Mouse (Mus musculus) ovary, postnatal 10 days (tissue): ENCODE measurements at regions not wholly inside any gene's neighbourhood (a gene's known extent, or its start where the extent isn't known, plus 50 kb on each side); places are given as distances from the start of the nearest gene placed in this dataset.

Source experiments
- DNase-seq: peaks from one replicate; pipeline ENCODE4 v3.0.0; 2022; ENCODE audit warnings: low spot score

DNA sequence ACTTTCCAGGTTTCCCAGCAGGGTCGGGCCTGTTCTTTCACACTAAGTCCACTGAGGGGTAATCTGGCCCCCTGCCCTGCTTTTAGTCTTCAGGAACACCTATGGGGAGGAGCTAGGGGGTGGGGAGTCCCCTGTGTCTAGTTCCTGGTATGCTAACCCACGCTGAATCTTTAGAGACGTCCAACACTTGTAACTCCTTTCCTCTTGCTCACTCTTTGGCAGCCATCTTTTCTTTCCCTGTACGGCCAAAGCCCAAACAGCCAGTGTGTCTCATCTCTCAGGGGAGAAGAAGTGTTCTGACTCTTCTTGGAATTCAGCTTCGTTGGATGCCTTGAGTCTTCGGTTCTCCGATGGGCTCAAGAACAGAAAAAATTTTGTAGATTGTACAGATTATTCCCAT is 68.4 kb upstream of the Lnx1 start:
- no peak for DNase-seq

DNA sequence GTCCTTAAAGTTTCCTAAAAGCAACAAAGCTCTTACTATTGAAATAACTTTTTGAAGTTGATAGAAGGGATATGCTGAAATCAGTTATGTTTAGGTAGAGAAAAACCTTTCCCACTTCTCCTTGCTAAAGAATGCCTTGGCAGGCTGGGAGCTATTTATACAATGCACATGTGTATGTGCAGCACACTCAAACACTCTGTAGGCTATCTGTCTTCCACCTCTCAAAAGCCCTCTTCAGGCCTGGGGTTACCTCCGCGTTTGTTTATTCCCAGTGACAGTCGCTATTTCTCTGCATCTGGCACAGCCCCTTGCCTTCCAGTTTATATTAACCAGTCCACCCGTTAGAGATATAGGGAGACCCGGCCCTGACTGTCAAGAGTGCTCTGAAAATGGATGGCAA is 66.3 kb upstream of the Lnx1 start:
- no peak for DNase-seq

DNA sequence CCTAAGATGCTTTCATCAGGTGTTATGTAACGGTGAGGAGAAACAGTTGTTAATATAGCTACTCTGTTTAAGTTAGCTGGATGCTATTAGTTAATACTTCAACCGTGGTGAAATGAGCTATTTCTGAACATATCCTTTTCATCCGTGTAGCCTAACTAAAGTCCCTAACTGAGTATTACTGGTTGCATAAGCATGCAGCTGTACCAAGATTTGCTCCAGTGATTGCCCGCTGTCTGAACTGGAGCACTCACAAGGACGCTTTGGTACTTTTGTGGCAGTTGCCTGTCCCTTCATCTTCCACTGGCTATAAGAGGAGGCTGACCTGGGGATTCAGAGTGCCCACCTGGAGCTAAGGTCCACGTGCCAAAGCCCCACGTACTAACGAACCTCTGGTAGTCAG is 65.3 kb upstream of the Lnx1 start:
- DNase-seq: no peak

DNA sequence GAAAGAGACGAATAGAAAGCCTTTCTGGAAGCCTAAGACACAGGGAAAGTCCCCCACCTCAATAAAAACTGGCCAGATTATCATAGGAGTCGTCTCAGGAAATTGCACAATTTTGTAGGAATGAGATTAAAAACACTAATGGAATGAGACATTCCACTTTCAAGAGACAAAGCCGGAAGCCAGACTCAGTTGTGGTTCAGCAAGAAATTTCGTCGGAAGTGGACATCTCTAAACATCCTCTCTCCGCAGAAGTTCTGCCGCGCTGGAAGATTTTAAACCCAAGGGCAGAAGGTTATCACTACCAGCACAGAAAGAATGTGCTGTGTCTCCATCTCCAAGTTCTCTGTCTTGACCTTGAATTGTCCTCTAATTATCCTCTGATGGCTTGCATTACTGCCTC is 63.5 kb upstream of the Lnx1 start:
- no peak for DNase-seq

DNA sequence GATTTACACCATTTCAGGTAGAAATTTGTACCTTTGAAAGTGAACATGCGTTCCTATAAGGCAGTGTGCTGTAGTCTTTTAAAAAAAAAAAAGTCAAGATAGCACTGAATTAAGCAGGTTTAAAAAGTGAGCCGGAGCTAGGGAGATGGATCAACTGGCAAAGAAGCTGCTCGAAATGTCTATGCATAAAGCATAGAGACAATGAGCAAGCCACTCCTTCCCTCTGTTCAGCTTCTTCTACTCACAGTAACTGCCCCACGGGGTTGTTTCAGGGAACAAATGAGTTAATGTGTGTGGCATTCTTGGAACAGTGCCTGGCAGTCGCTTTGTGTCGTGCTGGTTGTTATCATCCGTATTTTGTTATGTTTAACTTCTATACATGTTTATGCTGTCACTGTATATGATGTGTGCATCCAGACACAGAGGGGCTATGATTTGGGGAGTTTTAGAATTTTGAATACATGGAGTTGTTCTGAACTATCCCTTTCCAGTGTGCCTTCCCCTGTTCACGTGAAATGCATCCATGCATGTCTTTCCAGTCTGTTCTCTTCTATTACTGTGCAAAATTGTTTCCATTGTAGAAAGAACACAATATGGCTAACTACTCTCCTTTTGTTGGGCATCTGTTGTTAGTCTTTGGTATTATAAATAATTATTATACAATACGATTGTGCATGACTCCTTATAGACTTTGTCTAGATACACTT is 62.5 kb upstream of the Lnx1 start:
- DNase-seq: no peak

DNA sequence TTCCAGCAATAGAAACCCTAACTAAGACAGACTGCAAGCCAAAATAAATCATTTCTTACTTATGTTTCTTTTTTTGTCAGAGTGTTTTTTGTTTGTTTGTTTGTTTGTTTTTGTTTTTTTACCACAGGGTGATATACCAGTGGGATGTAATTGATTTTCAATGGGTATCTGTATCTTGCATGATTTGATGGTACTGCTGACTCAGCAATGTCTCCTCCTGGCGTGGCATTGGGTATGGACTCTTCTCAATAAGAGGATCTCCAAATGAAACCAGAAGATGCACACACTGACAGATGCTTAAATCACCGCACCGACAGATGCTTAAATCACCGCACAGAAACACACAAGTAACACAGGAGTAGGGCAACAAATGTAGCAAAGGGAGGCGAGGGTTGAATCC is 54.8 kb upstream of the Lnx1 start:
- no peak for DNase-seq

DNA sequence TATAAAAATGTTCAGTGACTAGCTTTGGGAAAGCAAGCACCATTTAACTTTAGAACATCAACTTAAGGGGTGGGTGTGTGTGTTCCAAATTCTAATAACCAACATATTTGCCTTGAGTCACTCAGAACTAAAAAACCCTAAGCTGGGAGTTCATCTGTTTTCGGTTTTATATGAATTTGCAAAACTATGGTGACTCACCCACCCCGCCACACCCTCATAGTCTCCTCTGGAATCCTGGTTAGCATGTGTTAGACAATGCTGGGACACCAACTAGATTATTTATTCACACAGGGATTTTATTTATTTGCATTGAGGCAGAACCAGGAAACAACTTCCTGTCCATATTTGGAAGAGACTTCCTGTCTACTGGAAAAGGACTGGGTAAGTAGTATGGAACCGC is 50.2 kb upstream of the Lnx1 start:
- no peak for DNase-seq
